Mouse (Mus musculus) heart, embryonic 15.5 days (tissue): Measurements from ENCODE around the gene Armc2. TPM values are rescaled to one million over a fixed set of nuclear protein-coding genes. Genes with fewer than 3 reads are reported as not detected.

Experiments used
- ATAC-seq: fragments of 200-750 bp; cut with Nextera tagmentation; replicated peaks from 2 replicates; pipeline ENCODE4 v1.8.0; 2017; ENCODE audit warnings: low read depth, moderate TSS enrichment; ENCODE audit not compliant: insufficient number of reproducible peaks, insufficient read depth, low FRiP score
- H3K27ac ChIP-seq: fragments of 300-500 bp; sonication (generic); 2 replicates; pipeline ENCODE4 v1.5.1; 2015; ENCODE audit warnings: mild to moderate bottlenecking, inconsistent platforms
- H3K27me3 ChIP-seq: fragments of 300-500 bp; sonication (generic); 2 replicates; pipeline ENCODE4 v1.6.1; 2015; ENCODE audit warnings: inconsistent platforms
- H3K36me3 ChIP-seq: fragments of 300-500 bp; sonication (generic); 2 replicates; pipeline ENCODE4 v1.6.1; 2015; ENCODE audit warnings: mild to moderate bottlenecking, inconsistent platforms
- H3K4me1 ChIP-seq: fragments of 300-500 bp; sonication (generic); replicated peaks from 2 replicates; pipeline ENCODE4 v1.6.1; 2015; ENCODE audit warnings: inconsistent platforms
- H3K4me2 ChIP-seq: fragments of 300-500 bp; sonication (generic); 2 replicates; pipeline ENCODE4 v1.6.1; 2015; ENCODE audit warnings: inconsistent platforms, mild to moderate bottlenecking, moderate library complexity
- H3K4me3 ChIP-seq: fragments of 300-500 bp; sonication (generic); 2 replicates; pipeline ENCODE4 v1.5.1; 2015; ENCODE audit warnings: mild to moderate bottlenecking, inconsistent platforms
- H3K9ac ChIP-seq: fragments of 300-500 bp; sonication (generic); 2 replicates; pipeline ENCODE4 v1.6.1; 2015; ENCODE audit warnings: mild to moderate bottlenecking, inconsistent platforms
- H3K9me3 ChIP-seq: fragments of 300-500 bp; sonication (generic); replicated peaks from 2 replicates; pipeline ENCODE4 v1.6.1; 2016; ENCODE audit warnings: inconsistent platforms
- WGBS: fragments of 180-500 bp; shearing (Covaris S2); methylation state at CpG from one replicate; pipeline ENCODE4 v1.1.7; 2015; ENCODE audit warnings: mixed read lengths; 5-methylcytosine and 5-hydroxymethylcytosine counted together
- polyA plus RNA-seq: library from polyadenylated mRNA; unstranded; fragments of >200 nt; fragmentation: Nextera tagmentation; extraction: Ambion mirVana; gene quantifications from 2 replicates; pipeline ENCODE4 v1.2.1, GENCODE M21; 2015

Armc2 gene
- polyA plus RNA-seq, 1 experiment from 2014 or later, result 2.3 TPM

DNA sequence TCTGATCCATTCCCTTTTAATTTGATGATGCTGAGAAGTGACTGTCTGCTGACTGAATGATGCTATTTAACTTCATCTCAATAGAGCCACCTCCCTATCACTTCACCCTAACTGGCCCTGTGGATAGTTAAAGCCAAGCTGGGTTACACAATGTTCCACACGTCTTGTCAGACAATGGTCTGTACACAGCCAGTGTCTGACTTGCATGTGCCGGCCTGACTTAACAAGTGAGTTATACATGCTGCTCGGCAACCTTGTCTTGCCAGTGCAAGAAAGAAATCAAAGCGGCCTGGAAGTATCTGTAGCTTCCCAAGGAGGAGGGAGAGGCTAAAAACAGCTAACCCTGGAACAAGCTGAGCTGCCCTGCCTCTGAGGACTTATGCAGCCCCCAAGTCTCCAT, 136.8 kb downstream of the Armc2 start:
- H3K27me3 ChIP-seq, result no peaks in the 10 kb centered on the region
- no peak overlapping the region for H3K9ac ChIP-seq
- ATAC-seq, result 0 out of 2 replicates have a peak, but pooled peaks have one; percentile 35
- no peak overlapping the region for H3K4me3 ChIP-seq
- no peaks in the 10 kb centered on the region for H3K9me3 ChIP-seq
- no peak overlapping the region for H3K4me2 ChIP-seq
- peaks cover 34% of the 10 kb centered on the region for H3K4me1 ChIP-seq
- WGBS, result 40% methylated on average over 4 of the region's 4 CpGs
- no peak overlapping the region for H3K27ac ChIP-seq
- no peaks in the 10 kb centered on the region for H3K36me3 ChIP-seq

DNA sequence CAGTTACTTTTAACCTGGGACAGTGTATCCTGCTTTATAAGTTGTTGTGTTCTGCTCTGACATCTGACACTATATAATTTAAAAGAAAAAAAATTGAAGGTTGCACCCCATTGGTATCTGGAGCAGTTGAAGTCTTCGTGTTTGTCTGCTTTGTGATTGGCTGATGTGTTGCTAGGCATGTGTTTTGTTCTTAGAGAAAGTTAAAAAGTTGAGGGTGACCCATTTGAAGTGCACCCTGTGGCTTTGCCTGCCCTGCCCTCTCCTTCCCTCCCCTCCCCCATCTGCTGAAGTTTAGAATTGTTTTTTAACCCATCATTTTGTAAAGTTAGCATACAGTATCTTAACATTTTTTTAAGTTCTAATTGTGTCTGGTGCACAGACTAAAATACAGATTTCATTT, 137.5 kb downstream of the Armc2 start:
- Histone ChIP-seq H3K4me1 (peaks cover 33% of the 10 kb centered on the region), H3K4me2 (no peak overlapping the region), H3K27me3 (no peaks in the 10 kb centered on the region), H3K4me3 (no peak overlapping the region), H3K27ac (no peak overlapping the region), H3K36me3 (no peaks in the 10 kb centered on the region), H3K9me3 (no peaks in the 10 kb centered on the region), H3K9ac (no peak overlapping the region)
- 35% methylated on average over 1 of the region's 1 CpGs for WGBS
- no peak for ATAC-seq

GRCm38 (mm10) chr10:41880206-41880605, 138.0 kb downstream of the Armc2 start:
- Histone ChIP-seq H3K4me3 (no peak overlapping the region), H3K36me3 (no peaks in the 10 kb centered on the region), H3K9me3 (no peaks in the 10 kb centered on the region), H3K9ac (no peak overlapping the region), H3K4me2 (no peak overlapping the region), H3K4me1 (peaks cover 33% of the 10 kb centered on the region), H3K27ac (no peak overlapping the region), H3K27me3 (no peaks in the 10 kb centered on the region)
- ATAC-seq, result no peak
- 46% methylated on average over 4 of the region's 4 CpGs for WGBS

GRCm38 (mm10) chr10:41879675-41880074, 138.6 kb downstream of the Armc2 start:
- Histone ChIP-seq H3K27me3 (no peaks in the 10 kb centered on the region), H3K4me1 (peaks cover 30% of the 10 kb centered on the region), H3K9me3 (no peaks in the 10 kb centered on the region), H3K36me3 (no peaks in the 10 kb centered on the region), H3K4me3 (no peak overlapping the region), H3K4me2 (no peak overlapping the region), H3K9ac (no peak overlapping the region), H3K27ac (no peak overlapping the region)
- no peak for ATAC-seq
- WGBS, result 74% methylated on average over 1 of the region's 1 CpGs

- Histone ChIP-seq H3K27ac (peak overlapping the region; percentile 24; the same call in 1 of the 2 replicates), H3K9ac (no peak overlapping the region), H3K36me3 (no peaks in the 10 kb centered on the region), H3K4me2 (no peak overlapping the region), H3K9me3 (no peaks in the 10 kb centered on the region), H3K4me3 (no peak overlapping the region), H3K4me1 (peaks cover 22% of the 10 kb centered on the region), H3K27me3 (no peaks in the 10 kb centered on the region)
- ATAC-seq, result no peak
- WGBS, result 61% methylated on average over 11 of the region's 11 CpGs
These were observed 139.9 kb downstream of the Armc2 start for GRCm38 (mm10) chr10:41878344-41878743.

- no peaks in the 10 kb centered on the region for H3K9me3 ChIP-seq
- H3K27ac ChIP-seq, result no peak overlapping the region
- H3K4me2 ChIP-seq, result no peak overlapping the region
- H3K4me1 ChIP-seq, result peaks cover 6% of the 10 kb centered on the region
- no peak overlapping the region for H3K4me3 ChIP-seq
- ATAC-seq, result no peak
- no peaks in the 10 kb centered on the region for H3K36me3 ChIP-seq
- H3K9ac ChIP-seq, result no peak overlapping the region
- no peaks in the 10 kb centered on the region for H3K27me3 ChIP-seq
These were observed 142.6 kb downstream of the Armc2 start for GRCm38 (mm10) chr10:41875624-41876023.

- H3K4me1 ChIP-seq, result peaks cover 10% of the 10 kb centered on the region
- no peak overlapping the region for H3K9ac ChIP-seq
- no peaks in the 10 kb centered on the region for H3K27me3 ChIP-seq
- H3K4me3 ChIP-seq, result no peak overlapping the region
- H3K9me3 ChIP-seq, result no peaks in the 10 kb centered on the region
- WGBS, result 54% methylated on average over 2 of the region's 2 CpGs
- H3K27ac ChIP-seq, result no peak overlapping the region
- H3K36me3 ChIP-seq, result no peaks in the 10 kb centered on the region
- H3K4me2 ChIP-seq, result no peak overlapping the region
- no peak for ATAC-seq
These were observed 146.7 kb downstream of the Armc2 start for GRCm38 (mm10) chr10:41871564-41871963.

DNA sequence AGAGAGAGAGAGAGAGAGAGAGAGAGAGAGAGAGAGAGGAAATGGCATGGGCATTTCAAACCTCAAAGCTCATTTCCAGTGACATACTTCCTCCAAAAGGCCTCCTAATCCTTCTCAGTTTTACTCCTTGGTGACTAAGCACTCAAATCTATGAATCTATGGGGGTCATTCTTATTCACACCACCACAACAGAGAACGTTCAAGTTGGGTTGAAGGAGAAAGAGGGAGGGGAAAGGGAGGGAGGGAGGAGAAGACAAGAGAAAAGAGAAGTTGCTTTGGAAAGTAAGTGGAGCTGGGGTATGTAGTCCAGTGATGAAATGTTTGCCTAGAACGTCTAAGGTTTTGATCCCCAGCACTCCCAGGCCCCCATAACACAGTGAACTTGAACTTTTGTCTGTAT, 148.1 kb downstream of the Armc2 start:
- Histone ChIP-seq H3K27ac (no peak overlapping the region), H3K9me3 (no peaks in the 10 kb centered on the region), H3K4me3 (no peak overlapping the region), H3K36me3 (no peaks in the 10 kb centered on the region), H3K9ac (no peak overlapping the region), H3K27me3 (no peaks in the 10 kb centered on the region), H3K4me2 (no peak overlapping the region), H3K4me1 (peaks cover 18% of the 10 kb centered on the region)
- WGBS, result 53% methylated on average over 2 of the region's 2 CpGs
- no peak for ATAC-seq

- Histone ChIP-seq H3K4me1 (peaks cover 18% of the 10 kb centered on the region), H3K9me3 (no peaks in the 10 kb centered on the region), H3K27me3 (no peaks in the 10 kb centered on the region), H3K27ac (no peak overlapping the region), H3K36me3 (no peaks in the 10 kb centered on the region), H3K4me2 (no peak overlapping the region), H3K9ac (no peak overlapping the region), H3K4me3 (no peak overlapping the region)
- WGBS, result 75% methylated on average over 5 of the region's 5 CpGs
- ATAC-seq, result no peak
These were observed 150.3 kb downstream of the Armc2 start for GRCm38 (mm10) chr10:41867956-41868355.

DNA sequence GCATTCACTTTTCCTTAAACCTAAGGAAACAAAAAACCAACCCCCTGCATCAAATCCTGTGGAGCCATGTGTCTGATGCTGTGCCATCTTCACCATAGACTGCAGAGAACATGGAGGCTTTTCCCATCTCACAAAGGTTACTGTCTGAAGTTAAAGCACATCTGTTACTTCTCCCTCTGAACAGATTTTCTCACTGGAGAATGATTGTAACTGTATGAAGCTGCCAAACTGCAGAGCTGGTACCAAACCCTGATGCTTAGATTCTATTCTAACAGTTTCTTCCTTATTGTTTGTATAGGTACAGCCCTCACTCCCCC, 151.4 kb downstream of the Armc2 start:
- peak overlapping the region; percentile 61 for H3K27ac ChIP-seq

DNA sequence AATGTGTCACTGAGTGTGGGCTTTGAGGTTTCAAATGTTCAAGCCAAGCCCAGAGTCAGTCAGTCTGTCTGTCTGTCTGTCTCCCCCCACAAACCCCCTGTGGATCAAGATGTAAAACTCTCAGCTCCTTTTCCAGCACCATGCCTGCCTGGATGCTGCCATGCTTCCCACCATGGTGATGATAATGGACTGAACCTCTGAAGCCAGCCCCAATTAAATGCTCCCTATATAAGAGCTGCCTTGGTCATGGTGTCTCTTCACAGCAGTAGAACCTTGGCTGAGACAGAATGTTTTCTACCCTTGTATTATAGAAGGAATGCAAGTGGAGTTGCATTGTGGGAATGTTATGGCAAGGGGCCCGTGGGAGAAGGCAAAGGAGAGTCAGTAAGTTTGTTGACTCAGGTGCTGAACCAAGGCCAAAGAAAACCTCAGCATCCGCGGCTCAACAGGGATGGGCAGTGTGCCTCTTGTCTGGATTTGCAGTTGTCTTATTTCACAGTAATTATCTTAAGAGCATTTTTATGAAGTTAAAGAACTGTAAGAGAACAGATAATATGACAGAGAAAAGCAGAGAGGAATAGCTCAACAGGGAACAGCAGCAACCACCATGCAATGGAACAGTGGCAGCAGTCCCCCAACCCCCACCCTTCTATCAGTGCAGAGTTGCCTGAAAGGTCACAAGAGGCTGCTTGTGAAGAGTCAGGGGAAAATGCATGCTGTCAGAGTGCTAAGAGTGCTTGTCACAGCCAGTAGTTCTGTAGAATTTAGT, 152.0 kb downstream of the Armc2 start:
- no peak overlapping the region for H3K9ac ChIP-seq
- no peak overlapping the region for H3K4me3 ChIP-seq
- H3K27me3 ChIP-seq, result no peaks in the 10 kb centered on the region
- 46% methylated on average over 3 of the region's 3 CpGs for WGBS
- H3K36me3 ChIP-seq, result no peaks in the 10 kb centered on the region
- peaks cover 18% of the 10 kb centered on the region for H3K4me1 ChIP-seq
- peak overlapping the region; percentile 62 for H3K27ac ChIP-seq
- ATAC-seq, result peak; percentile 82
- H3K9me3 ChIP-seq, result no peaks in the 10 kb centered on the region
- no peak overlapping the region for H3K4me2 ChIP-seq

More for the DNA sequence above, 151.4 kb downstream of the Armc2 start:
- no peak for ATAC-seq
- Histone ChIP-seq H3K4me3 (no peak overlapping the region), H3K36me3 (no peaks in the 10 kb centered on the region), H3K9me3 (no peaks in the 10 kb centered on the region), H3K4me1 (peaks cover 18% of the 10 kb centered on the region), H3K9ac (no peak overlapping the region), H3K27me3 (no peaks in the 10 kb centered on the region), H3K4me2 (no peak overlapping the region)
